Mouse (Mus musculus) CD4-positive, CD25-positive, alpha-beta regulatory T cell, adult 4 months (primary cell): ENCODE data around the gene Irf4. TPM values are rescaled to one million over a fixed set of nuclear protein-coding genes. Genes with fewer than 3 reads are reported as not detected.

Source experiments
- ATAC-seq: one replicate; pipeline ENCODE4 v1.8.0; 2017
- polyA plus RNA-seq, 2 experiments: library from polyadenylated mRNA; unstranded; fragments of 100-300 nt; shearing (Covaris generic); gene quantifications; one replicate each; pipeline ENCODE4 v1.2.1; 2017

Gene Irf4
- polyA plus RNA-seq: 10 to 100 TPM; 14.8 to 22.6 TPM

GRCm38 (mm10) chr13:30749021-30749556 lies at the start of gene Irf4:
Irf4 (plus strand) TSS chr13:30749226.
- peak; percentile 44 for ATAC-seq

- no peak for ATAC-seq
These were observed 46.3 kb upstream of the Irf4 start for GRCm38 (mm10) chr13:30702695-30703094.

- ATAC-seq: no peak
These were observed 44.6 kb upstream of the Irf4 start for GRCm38 (mm10) chr13:30704246-30705095.

- ATAC-seq: no peak
These were observed 38.0 kb upstream of the Irf4 start for GRCm38 (mm10) chr13:30711066-30711465.

GRCm38 (mm10) chr13:30711711-30712110 lies 37.3 kb upstream of the Irf4 start:
- no peak for ATAC-seq

- ATAC-seq: no peak
These were observed 36.7 kb upstream of the Irf4 start for GRCm38 (mm10) chr13:30712280-30712679.

- ATAC-seq: no peak
These were observed 35.4 kb upstream of the Irf4 start for GRCm38 (mm10) chr13:30713621-30714020.

- no peak for ATAC-seq
These were observed 34.5 kb upstream of the Irf4 start for GRCm38 (mm10) chr13:30714552-30714951.

- ATAC-seq: no peak
These were observed 34.0 kb upstream of the Irf4 start for GRCm38 (mm10) chr13:30715060-30715459.

GRCm38 (mm10) chr13:30715573-30715972 lies 33.5 kb upstream of the Irf4 start:
- no peak for ATAC-seq

- ATAC-seq: no peak
These were observed 32.4 kb upstream of the Irf4 start for GRCm38 (mm10) chr13:30716611-30717010.

- no peak for ATAC-seq
These were observed 26.4 kb upstream of the Irf4 start for GRCm38 (mm10) chr13:30722601-30723000.

GRCm38 (mm10) chr13:30723258-30723657 lies 25.8 kb upstream of the Irf4 start:
- ATAC-seq: no peak

GRCm38 (mm10) chr13:30723858-30724257 lies 25.2 kb upstream of the Irf4 start:
- no peak for ATAC-seq

GRCm38 (mm10) chr13:30724691-30725271 lies 24.2 kb upstream of the Irf4 start:
- peak; percentile 34 for ATAC-seq

GRCm38 (mm10) chr13:30726879-30727278 lies 22.1 kb upstream of the Irf4 start:
- ATAC-seq: no peak

GRCm38 (mm10) chr13:30728155-30728554 lies 20.9 kb upstream of the Irf4 start:
- ATAC-seq: no peak

GRCm38 (mm10) chr13:30729245-30729644 lies 19.8 kb upstream of the Irf4 start:
- no peak for ATAC-seq

- ATAC-seq: no peak
These were observed 18.8 kb upstream of the Irf4 start for GRCm38 (mm10) chr13:30730104-30730793.

- peak; percentile 29 for ATAC-seq
These were observed 16.1 kb upstream of the Irf4 start for GRCm38 (mm10) chr13:30732709-30733445.

GRCm38 (mm10) chr13:30736721-30737120 lies 12.3 kb upstream of the Irf4 start:
- no peak for ATAC-seq

GRCm38 (mm10) chr13:30737257-30737656 lies 11.8 kb upstream of the Irf4 start:
- no peak for ATAC-seq
